Mouse (Mus musculus) G1E-ER4 (cell line): Measurements from ENCODE around the gene Rps25. TPM values are rescaled to one million over a fixed set of nuclear protein-coding genes. Genes with fewer than 3 reads are reported as not detected.

Source experiments
- GATA1 ChIP-seq: IDR thresholded peaks from one replicate; pipeline ENCODE4 v1.8.0; 2012; ENCODE audit warnings: low read length, inconsistent platforms
- polyA plus RNA-seq: library from polyadenylated mRNA; stranded (reverse); fragments of >175 nt; gene quantifications from 2 replicates; pipeline ENCODE4 v1.2.3, GENCODE M21; 2012

Gene Rps25
- polyA plus RNA-seq, 1 experiment = 177 TPM

GRCm38 (mm10) chr9:44432577-44433185 lies 25.7 kb downstream of the Rps25 start:
- TF ChIP-seq GATA1 = no peak

GRCm38 (mm10) chr9:44435747-44436146 lies 28.8 kb downstream of the Rps25 start:
- TF ChIP-seq GATA1 = no peak

- no peak for TF ChIP-seq GATA1
Measured at GRCm38 (mm10) chr9:44440961-44441360, 34.0 kb downstream of the Rps25 start, which contains the start of gene Foxr1. Gene Foxr1, minus strand, starts transcription at chr9:44441136.

- TF ChIP-seq GATA1 = no peak
Measured at GRCm38 (mm10) chr9:44450387-44450786, 43.4 kb downstream of the Rps25 start.

- TF ChIP-seq GATA1 = no peak
Measured at GRCm38 (mm10) chr9:44454132-44454890, 47.4 kb downstream of the Rps25 start.

- no peak for TF ChIP-seq GATA1
Measured at GRCm38 (mm10) chr9:44454891-44455220, 47.9 kb downstream of the Rps25 start, which contains the start of gene Upk2. Gene Upk2, minus strand, starts transcription at chr9:44454976.

- TF ChIP-seq GATA1 = no peak
Measured at GRCm38 (mm10) chr9:44457035-44457742, 50.2 kb downstream of the Rps25 start.

Other genes with a start within 250 kb of the Rps25 start
- gene Cbl, start 173.1 kb upstream of the Rps25 start, polyA plus RNA-seq = 15.4 and 18.5 TPM in 2 replicates
- not detected in 2 replicates for gene Ccdc153, start 166.5 kb upstream of the Rps25 start, polyA plus RNA-seq
- gene Pdzd3, start 155.7 kb upstream of the Rps25 start, polyA plus RNA-seq = not detected in 2 replicates
- 0.02 TPM in 1 of 2 replicates, not detected in the other for gene Nlrx1, start 138.5 kb upstream of the Rps25 start, polyA plus RNA-seq
- 15.6 and 18.4 TPM in 2 replicates for gene Abcg4, start 118.5 kb upstream of the Rps25 start, polyA plus RNA-seq
- 3.5 and 8.9 TPM in 2 replicates for gene Hinfp, start 101.5 kb upstream of the Rps25 start, polyA plus RNA-seq
- 42.9 and 52.2 TPM in 2 replicates for gene C2cd2l, start 86.9 kb upstream of the Rps25 start, polyA plus RNA-seq
- 7.7 and 9.9 TPM in 2 replicates for gene Dpagt1, start 81.1 kb upstream of the Rps25 start, polyA plus RNA-seq
- 682 and 860 TPM in 2 replicates for gene H2afx, start 72.4 kb upstream of the Rps25 start, polyA plus RNA-seq
- 139 and 142 TPM in 2 replicates for gene Hmbs, start 62.9 kb upstream of the Rps25 start, polyA plus RNA-seq
- gene Vps11, start 45.5 kb upstream of the Rps25 start, polyA plus RNA-seq = 6.0 and 8.8 TPM in 2 replicates
- 28.0 and 36.3 TPM in 2 replicates for gene Hyou1, start 27.6 kb upstream of the Rps25 start, polyA plus RNA-seq
- gene Slc37a4, start 10.3 kb upstream of the Rps25 start, polyA plus RNA-seq = 17.1 and 21.2 TPM in 2 replicates
- 7.9 and 13.5 TPM in 2 replicates for gene Trappc4, start 461 bp downstream of the Rps25 start, polyA plus RNA-seq
- gene Ccdc84, start 11.4 kb downstream of the Rps25 start, polyA plus RNA-seq = 8.0 and 11.8 TPM in 2 replicates
- not detected in 2 replicates for gene Foxr1, start 34.0 kb downstream of the Rps25 start, polyA plus RNA-seq
- gene Upk2, start 47.8 kb downstream of the Rps25 start, polyA plus RNA-seq = not detected in 2 replicates
- gene Bcl9l, start 75.7 kb downstream of the Rps25 start, polyA plus RNA-seq = 0.10 and 0.19 TPM in 2 replicates
- not detected in 2 replicates for gene Cxcr5, start 154.7 kb downstream of the Rps25 start, polyA plus RNA-seq
- gene Ddx6, start 197.8 kb downstream of the Rps25 start, polyA plus RNA-seq = 21.7 and 25.6 TPM in 2 replicates